8 mouse cellular contexts compared by ENCODE assay signal in genomic region chr2:63702333-63703096, GRCm38 (mm10).
A peak's percentile ranks its signal among the peaks of the same experiment; 100 is the strongest.
DNase-seq lines count a peak whose midpoint lies in the region; ATAC-seq and TF ChIP-seq lines count a peak whose summit lies in the region.

No protein-coding gene starts in this region.

- no peak for TF ChIP-seq CTCF in hindbrain, postnatal 0 days (IDR thresholded peaks at IDR 0.05; ENCODE audit: low read depth)

- intact Hi-C loops in left cerebral cortex, postnatal 10 days (cut with DNase I) = loop anchor here (10.0 kb wide), 1 partner anchor 392 kb away; the partner anchor contains the start of gene Fign

- H3K4me1 ChIP-seq in hindbrain, postnatal 0 days (ENCODE audit: insufficient read depth, low read length) = peaks cover 10% of the 10 kb centered on the region; the same call in 1 of the 2 replicates

- peak; percentile 30 for DNase-seq in ES-CJ7 (ENCODE audit: low read depth, low spot score)
- peak; percentile 16 for DNase-seq in brain, embryonic 18.5 days (ENCODE audit: low read depth, low spot score)
- DNase-seq in frontal cortex, postnatal 10 days (ENCODE audit: low spot score in 2 of 2) = peak; percentile 9 to 35
- peak; percentile 72 for DNase-seq in hindbrain, postnatal 0 days (ENCODE audit: low spot score)
- peak; percentile 4 to 75 for DNase-seq in left cerebral cortex, postnatal 10 days (ENCODE audit: extremely low spot score in 1 of 2, low spot score in 2 of 2)
- peak; percentile 3 for DNase-seq in lung, postnatal 36 days
- DNase-seq in right cerebral cortex, postnatal 36 days (ENCODE audit: low spot score in 2 of 2) = peak; percentile 3 to 7

- H3K4me2 ChIP-seq in hindbrain, postnatal 0 days (ENCODE audit: low read depth, low read length) = peak overlapping the region; percentile 63

- H3K4me3 ChIP-seq in hindbrain, postnatal 0 days (ENCODE audit: low read length) = peak overlapping the region; percentile 36

- H3K9ac ChIP-seq in hindbrain, postnatal 0 days (replicated peaks; ENCODE audit: low read length) = peak overlapping the region; percentile 35

- H3K27ac ChIP-seq in hindbrain, postnatal 0 days = no peak overlapping the region

- H3K9me3 ChIP-seq in hindbrain, postnatal 0 days (ENCODE audit: low read length) = no peaks in the 10 kb centered on the region

- WGBS in hindbrain, postnatal 0 days = 2% methylated on average over 22 of the region's 22 CpGs

- ATAC-seq in hindbrain, postnatal 0 days = peak; percentile 91
- ATAC-seq in megakaryocyte progenitor cell, adult 5-6 weeks (replicated peaks; ENCODE audit: poor library complexity) = no peak

- no peaks in the 10 kb centered on the region for H3K27me3 ChIP-seq in hindbrain, postnatal 0 days (ENCODE audit: insufficient read depth, low read length)

- no peaks in the 10 kb centered on the region for H3K36me3 ChIP-seq in hindbrain, postnatal 0 days (ENCODE audit: insufficient read depth, low read length)

Comparison
In these comparisons a context has a peak if more than half of its experiments do, and no peak if none do; other contexts are left out.
1. DNase-seq: peak in every context shown above with its lines; median percentile 72 in hindbrain, postnatal 0 days; 40 in left cerebral cortex, postnatal 10 days; 30 in ES-CJ7; 22 in frontal cortex, postnatal 10 days; 16 in brain, embryonic 18.5 days; 5 in right cerebral cortex, postnatal 36 days; 3 in lung, postnatal 36 days.